Mouse (Mus musculus): ENCODE measurements around the gene Spdya. TPM values are rescaled to one million over a fixed set of nuclear protein-coding genes. Genes with fewer than 3 reads are reported as not detected.
A peak's percentile ranks its signal among the peaks of the same experiment; 100 is the strongest.
"Not testable (repeated sequence)": the region's sequence is repeated elsewhere in the genome, so short reads cannot be mapped to it uniquely, and the experiment has no call there.

Gene Spdya
- total RNA-seq (2014; rRNA removed) (0.77 and 1.1 TPM in 2 replicates), polyA plus RNA-seq (2015; fragmentation: Nextera tagmentation; extraction: Ambion mirVana) (2.1 and 2.2 TPM in 2 replicates)

GRCm38 (mm10) chr17:71551757-71552451, at the start of gene Spdya:
Spdya (plus strand) TSS chr17:71552061.
- peaks cover 10% of the 10 kb centered on the region for H3K27me3 ChIP-seq (ENCODE audit: insufficient read depth, low read length)
- H3K27ac ChIP-seq (ENCODE audit: low read depth, low read length) = 0 out of 2 replicates have a peak within 1 kb of the TSS, but pooled peaks have one; percentile 29
- DNase-seq = peak; percentile 88
- peak; percentile 97 for ATAC-seq
- H3K36me3 ChIP-seq (ENCODE audit: insufficient read depth) = no peaks in the 10 kb centered on the region
- H3K4me2 ChIP-seq (ENCODE audit: low read depth) = peak within 1 kb of the TSS; percentile 97
- H3K4me1 ChIP-seq (ENCODE audit: insufficient read depth) = no peaks in the 10 kb centered on the region
- peak within 1 kb of the TSS; percentile 81 for H3K4me3 ChIP-seq (ENCODE audit: low read depth, low read length)
- H3K9me3 ChIP-seq (ENCODE audit: low read length) = no peaks in the 10 kb centered on the region
- 0 out of 2 replicates have a peak, but pooled peaks have one; percentile 12 for TF ChIP-seq CTCF (IDR thresholded peaks at IDR 0.05; ENCODE audit: low read depth)
- WGBS = 2% methylated on average over 73 of the region's 78 CpGs
- peak within 1 kb of the TSS; percentile 73 for H3K9ac ChIP-seq

GRCm38 (mm10) chr17:71506832-71507231, 45.0 kb upstream of the Spdya start:
- H3K4me3 ChIP-seq (ENCODE audit: low read depth, low read length) = no peak overlapping the region
- no peaks in the 10 kb centered on the region for H3K4me1 ChIP-seq (ENCODE audit: insufficient read depth)
- WGBS = 90% methylated on average over 8 of the region's 8 CpGs
- H3K27ac ChIP-seq (ENCODE audit: low read depth, low read length) = no peak overlapping the region
- no peaks in the 10 kb centered on the region for H3K36me3 ChIP-seq (ENCODE audit: insufficient read depth)
- no peaks in the 10 kb centered on the region for H3K9me3 ChIP-seq (ENCODE audit: low read length)
- H3K9ac ChIP-seq = no peak overlapping the region
- no peak for ATAC-seq
- no peak for TF ChIP-seq CTCF (IDR thresholded peaks at IDR 0.05; ENCODE audit: low read depth)
- no peak for DNase-seq
- H3K4me2 ChIP-seq (ENCODE audit: low read depth) = no peak overlapping the region
- no peaks in the 10 kb centered on the region for H3K27me3 ChIP-seq (ENCODE audit: insufficient read depth, low read length)

GRCm38 (mm10) chr17:71510297-71510696, 41.6 kb upstream of the Spdya start:
- 98% methylated on average over 11 of the region's 11 CpGs for WGBS
- no peaks in the 10 kb centered on the region for H3K36me3 ChIP-seq (ENCODE audit: insufficient read depth)
- no peaks in the 10 kb centered on the region for H3K4me1 ChIP-seq (ENCODE audit: insufficient read depth)
- ATAC-seq (no peak), DNase-seq (no peak)
- no peaks in the 10 kb centered on the region for H3K27me3 ChIP-seq (ENCODE audit: insufficient read depth, low read length)
- H3K9me3 ChIP-seq (ENCODE audit: low read length) = no peaks in the 10 kb centered on the region
- no peak overlapping the region for H3K27ac ChIP-seq (ENCODE audit: low read depth, low read length)
- TF ChIP-seq CTCF (IDR thresholded peaks at IDR 0.05; ENCODE audit: low read depth) = no peak
- no peak overlapping the region for H3K9ac ChIP-seq
- no peak overlapping the region for H3K4me2 ChIP-seq (ENCODE audit: low read depth)
- H3K4me3 ChIP-seq (ENCODE audit: low read depth, low read length) = no peak overlapping the region

GRCm38 (mm10) chr17:71526302-71526708, 25.6 kb upstream of the Spdya start:
- Histone ChIP-seq H3K4me2 (ENCODE audit: low read depth) (peak overlapping the region; percentile 60), H3K27me3 (ENCODE audit: insufficient read depth, low read length) (no peaks in the 10 kb centered on the region), H3K36me3 (ENCODE audit: insufficient read depth) (no peaks in the 10 kb centered on the region), H3K4me3 (ENCODE audit: low read depth, low read length) (peak overlapping the region; percentile 57), H3K4me1 (ENCODE audit: insufficient read depth) (no peaks in the 10 kb centered on the region), H3K27ac (ENCODE audit: low read depth, low read length) (no peak overlapping the region), H3K9me3 (ENCODE audit: low read length) (no peaks in the 10 kb centered on the region), H3K9ac (peak overlapping the region; percentile 77; the same call in 1 of the 2 replicates)
- no peak for DNase-seq
- peak; percentile 23 for ATAC-seq
- 1% methylated on average over 13 of the region's 13 CpGs for WGBS
- no peak for TF ChIP-seq CTCF (IDR thresholded peaks at IDR 0.05; ENCODE audit: low read depth)

GRCm38 (mm10) chr17:71526711-71527564, 24.9 kb upstream of the Spdya start, which contains the start of gene Ndc80:
Ndc80 (minus strand) TSS chr17:71526857.
- Histone ChIP-seq H3K36me3 (ENCODE audit: insufficient read depth) (no peaks in the 10 kb centered on the region), H3K9me3 (ENCODE audit: low read length) (no peaks in the 10 kb centered on the region), H3K4me1 (ENCODE audit: insufficient read depth) (no peaks in the 10 kb centered on the region), H3K9ac (peak within 1 kb of the TSS; percentile 77), H3K4me3 (ENCODE audit: low read depth, low read length) (peak within 1 kb of the TSS; percentile 57), H3K27ac (ENCODE audit: low read depth, low read length) (peak within 1 kb of the TSS; percentile 97), H3K27me3 (ENCODE audit: insufficient read depth, low read length) (no peaks in the 10 kb centered on the region), H3K4me2 (ENCODE audit: low read depth) (peak within 1 kb of the TSS; percentile 60)
- peak; percentile 58 for TF ChIP-seq CTCF (IDR thresholded peaks at IDR 0.05; ENCODE audit: low read depth)
- peak; percentile 98 for ATAC-seq
- under 1% methylated on average over 66 of the region's 66 CpGs for WGBS
- DNase-seq = peak; percentile 97

- no peak overlapping the region for H3K27ac ChIP-seq (ENCODE audit: low read depth, low read length)
- no peak for DNase-seq
- no peaks in the 10 kb centered on the region for H3K27me3 ChIP-seq (ENCODE audit: insufficient read depth, low read length)
- ATAC-seq = no peak
- no peak overlapping the region for H3K4me3 ChIP-seq (ENCODE audit: low read depth, low read length)
- H3K4me2 ChIP-seq (ENCODE audit: low read depth) = no peak overlapping the region
- no peaks in the 10 kb centered on the region for H3K9me3 ChIP-seq (ENCODE audit: low read length)
- no peak overlapping the region for H3K9ac ChIP-seq
- TF ChIP-seq CTCF (IDR thresholded peaks at IDR 0.05; ENCODE audit: low read depth) = no peak
- H3K36me3 ChIP-seq (ENCODE audit: insufficient read depth) = no peaks in the 10 kb centered on the region
- no peaks in the 10 kb centered on the region for H3K4me1 ChIP-seq (ENCODE audit: insufficient read depth)
These were observed 23.8 kb upstream of the Spdya start for GRCm38 (mm10) chr17:71528042-71528441.

GRCm38 (mm10) chr17:71535595-71535994, 16.3 kb upstream of the Spdya start:
- not testable (repeated sequence) for H3K27me3 ChIP-seq (ENCODE audit: insufficient read depth, low read length); H3K27ac ChIP-seq (ENCODE audit: low read depth, low read length); H3K4me3 ChIP-seq (ENCODE audit: low read depth, low read length); H3K4me2 ChIP-seq (ENCODE audit: low read depth); H3K9me3 ChIP-seq (ENCODE audit: low read length); H3K36me3 ChIP-seq (ENCODE audit: insufficient read depth); ATAC-seq; DNase-seq; H3K9ac ChIP-seq; H3K4me1 ChIP-seq (ENCODE audit: insufficient read depth)
- WGBS = 86% methylated on average over 1 of the region's 1 CpGs

Data from forebrain, postnatal 0 days (tissue).